Mouse (Mus musculus): ENCODE measurements around the gene Alg14.

Gene Alg14

DNA sequence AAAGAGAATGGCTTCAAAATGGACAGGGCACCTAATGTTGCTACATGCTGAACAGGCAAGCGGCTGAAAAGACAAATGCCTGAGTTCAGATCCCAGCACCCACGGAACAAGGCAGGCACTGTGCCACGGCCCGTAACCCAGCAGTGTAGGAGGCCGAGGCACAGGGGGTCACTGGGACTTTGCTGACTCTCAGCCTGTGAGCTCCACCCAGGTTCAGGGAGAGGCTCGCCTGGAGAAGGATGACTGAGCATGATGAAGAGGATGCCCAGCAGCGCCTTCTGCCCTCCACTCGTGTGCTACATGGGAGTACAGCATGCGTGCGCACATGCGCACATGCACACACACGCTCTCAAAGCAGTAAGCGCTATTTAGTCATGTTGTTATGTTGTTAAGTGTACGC is 11.9 kb upstream of the Alg14 start:
- DNase-seq, result no peak

DNA sequence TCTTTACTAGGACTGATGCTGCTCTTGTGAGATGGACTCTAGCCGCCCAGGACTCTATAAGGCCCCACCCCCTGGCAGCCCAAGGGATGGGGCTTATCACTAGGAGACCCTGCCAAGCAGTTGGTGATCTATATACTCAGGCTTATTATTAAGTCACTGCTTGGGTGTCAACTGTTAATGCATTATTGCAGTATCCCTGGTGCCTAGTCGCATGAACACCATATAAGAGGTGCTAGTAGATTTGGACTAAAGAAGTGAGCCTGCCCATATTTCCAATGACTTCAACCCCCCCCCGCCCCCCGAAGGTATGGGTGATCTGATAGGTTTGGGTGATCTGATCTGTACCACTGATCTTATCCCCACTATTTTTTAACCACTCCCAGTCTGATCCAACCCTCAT is 8.6 kb upstream of the Alg14 start, which contains the start of gene Tmem56:
Gene Tmem56 (minus strand): TSS at position 101 of the 400 bp plus-strand sequence.
- DNase-seq, result no peak

DNA sequence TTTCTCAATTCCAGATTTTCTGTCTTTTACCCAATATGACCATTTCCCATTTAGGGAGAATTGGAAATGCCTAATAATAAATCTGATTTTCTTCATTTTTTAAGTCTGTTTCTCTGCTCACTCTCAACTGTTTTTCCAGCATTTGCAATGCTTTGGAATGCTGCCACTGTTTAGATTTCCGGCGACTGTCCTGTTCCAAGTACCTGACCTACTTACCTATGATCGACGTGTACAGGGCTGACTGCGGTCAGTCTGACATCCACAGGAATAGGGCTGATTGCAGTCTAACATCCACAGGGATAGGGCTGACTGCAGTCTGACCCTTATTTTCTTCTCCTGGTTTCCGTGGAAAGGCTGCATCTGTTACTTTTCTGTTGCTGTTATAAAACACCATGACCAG is 6.4 kb upstream of the Alg14 start:
- DNase-seq, result no peak

DNA sequence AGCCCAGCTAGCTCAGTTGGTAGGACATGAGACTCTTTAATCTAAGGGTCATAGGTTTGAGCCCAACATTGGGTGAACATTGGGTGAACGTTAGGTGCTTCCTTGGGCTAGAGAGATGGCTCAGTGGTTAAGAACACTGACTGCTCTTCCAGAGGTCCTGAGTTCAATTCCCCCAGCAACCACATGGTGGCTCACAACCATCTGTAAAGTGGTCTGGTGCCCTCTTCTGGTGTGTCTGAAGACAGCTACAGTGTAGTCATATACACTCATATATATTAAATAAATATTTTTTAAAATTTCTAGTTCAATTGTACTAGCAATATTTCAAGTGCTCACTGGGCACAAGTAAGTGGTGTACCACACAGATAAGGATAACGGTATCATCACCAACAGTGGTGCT is 4.4 kb upstream of the Alg14 start:
- DNase-seq, result no peak

DNA sequence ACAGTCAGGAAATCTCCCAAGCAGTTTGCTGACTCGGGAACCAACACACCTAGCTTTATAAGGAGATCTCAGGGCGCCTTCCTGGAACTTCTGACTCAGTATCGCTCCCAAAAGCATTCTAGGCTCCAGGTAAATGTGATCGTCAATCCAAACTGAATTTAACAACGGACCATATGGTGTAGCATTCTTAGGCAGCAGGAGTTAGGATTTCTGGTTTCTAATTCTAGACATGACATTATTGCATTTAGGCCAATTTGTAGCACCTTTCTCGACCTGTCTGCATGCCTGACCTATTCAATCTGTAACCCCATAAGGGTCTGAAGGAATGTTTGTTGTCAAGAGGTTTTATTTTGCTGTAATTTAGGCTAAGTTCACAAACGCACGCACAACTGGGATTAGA is 892 bp upstream of the Alg14 start:
- no peak for DNase-seq

DNA sequence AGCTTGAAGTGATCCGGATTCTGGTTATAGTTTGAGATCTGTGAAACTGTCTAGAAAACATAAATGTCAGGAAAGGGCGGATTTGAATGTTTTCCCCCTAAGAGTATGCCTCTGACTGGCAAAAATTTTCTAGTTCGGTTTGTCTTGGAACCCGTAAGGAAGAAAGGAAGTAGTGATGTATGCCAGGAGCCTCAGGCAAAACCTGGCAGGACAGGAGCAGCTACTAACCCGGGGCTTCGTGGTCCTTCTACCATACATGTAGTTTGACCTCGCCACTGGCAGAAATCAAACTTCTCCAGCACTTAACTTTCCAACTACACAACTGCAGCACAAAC is 381 bp upstream of the Alg14 start:
- DNase-seq, result no peak

DNA sequence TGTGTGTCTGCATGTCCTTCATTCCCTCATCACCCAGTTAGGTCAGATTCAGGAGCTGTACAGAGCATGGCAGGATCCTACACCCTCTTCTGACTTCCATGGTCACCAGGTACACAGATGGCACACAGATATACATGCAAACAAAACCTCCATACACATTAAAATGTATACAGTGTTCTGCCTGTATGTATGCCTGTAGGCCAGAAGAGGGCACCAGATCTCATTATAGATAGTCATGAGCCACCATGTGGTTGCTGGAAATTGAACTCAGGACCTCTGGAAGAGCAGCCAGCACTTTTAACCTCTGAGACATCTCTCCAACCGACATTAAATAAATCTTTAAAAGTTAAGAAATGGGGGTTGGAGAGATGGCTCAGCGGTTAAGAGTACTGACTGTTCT is 2.6 kb downstream of the Alg14 start:
- no peak for DNase-seq

DNA sequence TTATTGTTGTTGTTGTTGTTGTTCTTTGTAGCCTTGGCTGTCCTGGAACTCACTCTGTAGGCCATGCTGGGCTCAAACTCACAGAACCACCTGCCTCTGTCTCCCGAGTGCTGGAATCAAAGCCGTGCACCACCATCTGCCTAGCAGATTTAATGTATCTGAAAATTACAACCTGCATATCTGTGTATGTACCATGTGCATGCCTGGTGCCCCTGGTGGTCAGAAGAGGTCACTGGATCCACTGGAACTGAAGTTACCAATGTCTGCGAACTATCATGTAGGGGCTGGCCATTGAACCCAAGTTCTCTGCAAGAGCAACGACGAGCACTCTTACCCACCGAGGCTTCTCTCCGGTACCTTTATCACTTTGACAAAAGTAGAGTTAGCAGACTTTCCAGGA is 15.1 kb downstream of the Alg14 start:
- DNase-seq, result peak; percentile 43 to 52

DNA sequence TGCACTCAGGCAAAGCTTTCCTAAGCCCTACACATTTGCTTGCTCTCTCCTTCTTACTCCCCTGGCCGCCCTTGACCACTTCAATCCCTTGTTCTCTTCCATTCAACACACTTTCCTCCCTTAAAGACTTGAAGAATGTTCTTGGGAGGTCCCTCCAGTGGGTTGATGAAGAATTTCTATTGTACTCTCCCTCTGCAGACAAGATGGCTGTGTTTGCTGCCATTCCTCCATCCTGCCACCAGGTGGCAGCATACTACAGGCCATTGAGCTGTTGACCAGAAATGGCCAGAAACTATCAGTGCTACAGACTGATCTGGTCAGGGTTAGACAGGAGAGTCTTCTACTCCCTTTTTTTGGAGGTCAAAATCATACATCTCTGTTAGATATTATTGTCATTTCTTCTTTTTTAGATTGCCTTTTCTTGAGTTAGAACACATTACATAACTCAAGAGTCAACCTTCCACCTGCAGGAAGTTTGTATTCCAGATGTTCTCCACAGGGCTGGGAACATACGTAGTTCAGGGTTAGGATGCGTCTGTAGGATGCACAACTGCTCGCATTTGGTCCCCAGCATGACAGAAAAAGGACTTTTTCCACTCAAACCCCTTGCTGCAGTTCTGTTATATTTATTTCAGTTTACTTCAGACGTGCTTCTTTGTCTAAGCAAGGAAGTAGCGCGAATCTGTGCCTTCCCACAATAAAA is 16.1 kb downstream of the Alg14 start:
- DNase-seq, result peak; percentile 84 to 85

DNA sequence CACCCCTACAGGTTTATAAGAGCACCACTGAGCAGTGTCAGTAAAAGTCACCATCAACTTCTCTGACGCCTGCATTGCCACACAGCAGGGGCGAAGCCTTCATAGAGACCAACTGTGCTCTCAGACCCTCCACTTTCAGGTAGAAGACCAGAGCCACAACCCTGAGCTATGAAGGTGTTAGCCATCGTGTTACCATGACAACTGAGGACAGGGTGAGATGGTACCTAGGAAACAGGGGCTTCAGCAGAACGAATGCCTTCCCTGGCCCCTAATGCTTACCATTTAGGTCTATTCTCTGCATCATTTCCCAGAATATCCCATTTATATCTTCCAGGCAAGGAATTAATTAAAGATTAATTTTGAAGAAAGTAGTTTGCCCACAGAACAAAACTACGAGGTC is 17.4 kb downstream of the Alg14 start:
- no peak for DNase-seq

DNA sequence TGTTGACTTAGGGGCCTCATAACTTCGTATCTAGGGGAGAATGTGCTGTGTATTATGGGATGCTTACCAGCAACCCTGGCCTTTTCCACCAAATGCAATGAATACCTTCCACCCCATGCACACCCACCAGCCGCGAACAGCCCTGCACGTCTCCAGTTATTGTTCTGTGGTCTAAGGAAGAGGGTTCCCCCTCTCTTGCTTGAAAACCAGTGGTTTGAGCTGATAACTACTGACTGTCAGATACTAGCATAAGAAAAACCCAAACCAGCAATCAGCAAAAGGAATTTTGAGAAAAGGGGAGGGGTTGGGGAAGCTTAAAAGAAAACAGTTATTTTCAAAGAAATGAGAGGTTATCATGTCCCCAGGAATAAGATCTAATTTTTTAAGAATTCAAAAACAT is 17.9 kb downstream of the Alg14 start:
- no peak for DNase-seq

DNA sequence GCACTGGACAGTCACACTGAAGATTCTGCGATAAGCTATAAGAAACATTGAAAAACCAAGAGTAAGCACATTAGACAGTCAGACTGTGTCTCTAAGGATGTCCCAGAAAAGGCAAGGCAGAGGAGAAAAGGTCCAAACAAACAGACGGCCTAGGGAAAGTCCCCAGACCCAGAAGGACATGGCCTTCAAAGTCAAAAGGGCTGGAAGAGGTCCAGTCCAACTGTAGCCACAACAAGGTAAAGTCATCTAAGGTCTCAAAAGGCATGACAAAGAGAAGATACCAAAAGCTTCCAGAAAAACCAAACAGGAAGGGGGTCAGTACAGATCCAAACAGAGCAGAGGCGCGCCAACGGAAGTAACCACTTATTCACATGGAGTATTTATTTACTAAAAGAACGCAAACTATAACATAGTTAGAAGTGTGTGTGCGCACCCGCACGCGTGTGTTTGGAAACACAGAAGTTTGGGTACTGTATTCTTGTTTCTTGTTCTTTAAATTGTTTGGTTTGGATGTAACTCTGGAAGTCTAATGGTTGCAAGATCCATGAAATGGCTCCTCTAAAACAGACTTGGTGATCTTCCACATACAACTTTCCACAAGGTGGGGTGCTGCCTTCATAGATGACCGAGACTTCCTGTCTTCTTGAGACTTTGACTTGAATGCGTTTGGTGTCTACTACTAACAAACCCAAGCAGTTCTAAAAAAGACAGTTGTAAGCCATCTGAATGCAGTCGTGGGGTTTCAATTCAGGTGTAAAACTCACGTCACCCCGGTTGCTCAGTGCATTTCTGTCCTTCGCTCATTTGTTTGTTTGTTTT is 18.5 kb downstream of the Alg14 start:
- peak in 1 of 2 experiments; percentile 17 for DNase-seq

DNA sequence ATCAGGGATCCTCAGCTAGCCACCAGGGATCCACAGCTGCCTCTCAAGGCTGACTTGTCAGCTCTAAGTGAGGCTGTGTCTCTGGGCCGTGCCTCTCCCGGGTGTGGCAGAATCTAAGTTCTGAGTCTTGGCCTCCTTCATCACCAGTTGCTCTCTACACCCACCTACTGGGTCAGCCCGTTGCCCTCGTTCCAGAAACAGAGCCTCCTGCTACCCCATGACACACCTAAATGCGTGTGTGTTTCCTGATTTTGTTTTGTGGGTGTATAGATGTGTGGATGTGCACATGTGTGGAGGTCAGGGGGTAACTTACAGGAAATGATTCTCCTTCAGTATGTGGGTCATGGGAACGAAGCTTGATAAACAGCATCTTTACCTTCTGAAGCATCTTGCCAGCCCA is 20.9 kb downstream of the Alg14 start:
- DNase-seq, result no peak

DNA sequence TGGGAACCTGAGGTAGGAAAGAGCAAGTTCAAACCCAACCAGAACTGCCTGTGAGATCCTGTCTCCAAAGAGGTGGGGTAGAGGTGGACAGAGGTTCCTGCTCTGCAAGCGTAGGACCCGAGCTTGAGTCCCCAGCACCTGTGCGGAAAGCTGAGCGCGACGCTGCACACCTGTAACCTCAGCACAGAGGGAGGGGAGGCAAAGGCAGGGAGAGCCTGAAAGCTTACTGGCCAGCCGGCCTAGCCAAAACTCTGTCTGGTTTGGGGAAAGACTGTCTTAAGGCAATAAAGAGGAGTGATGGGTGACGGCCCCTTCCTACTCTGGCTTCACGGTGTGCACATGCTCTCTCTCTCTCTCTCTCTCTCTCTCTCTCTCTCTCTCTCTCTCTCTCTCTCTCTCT is 21.4 kb downstream of the Alg14 start:
- no peak for DNase-seq

DNA sequence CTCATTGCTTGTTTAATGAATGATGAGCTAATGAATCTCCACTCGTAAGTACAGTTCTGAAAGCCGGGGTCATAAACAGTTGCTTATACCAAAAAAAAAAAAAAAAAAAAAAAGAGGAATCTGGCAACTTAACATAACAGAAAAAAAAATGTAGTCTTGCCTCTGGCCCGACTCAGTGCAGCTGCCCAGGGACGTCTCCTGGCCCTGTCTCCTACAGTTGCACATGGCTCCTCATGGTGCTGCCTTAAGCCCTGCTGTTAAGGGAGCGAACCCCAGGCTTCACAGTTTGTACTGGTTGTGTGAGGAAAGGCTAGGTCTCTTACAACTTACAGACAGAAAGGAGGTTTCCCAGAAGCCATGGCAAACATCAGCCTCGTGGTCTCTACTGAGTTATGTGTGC is 22.6 kb downstream of the Alg14 start:
- no peak for DNase-seq

DNA sequence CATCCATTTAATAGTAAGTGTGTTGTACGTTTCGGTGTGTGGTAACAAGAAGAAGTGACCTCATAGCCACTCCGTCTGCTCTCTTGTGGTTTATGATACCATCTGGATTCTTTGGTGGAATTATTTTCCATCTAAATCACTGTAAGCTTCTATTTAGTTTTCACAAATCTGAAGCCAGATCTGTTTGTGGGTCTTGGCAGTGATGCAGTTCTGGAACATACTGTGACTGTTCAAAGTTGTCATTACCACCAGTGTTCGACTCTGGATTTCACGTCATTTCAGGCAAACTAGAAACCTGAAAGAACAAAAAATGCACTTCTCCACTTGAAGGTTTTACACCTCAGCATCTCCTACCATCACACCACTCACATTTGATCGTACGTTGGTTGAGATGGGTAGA is 23.9 kb downstream of the Alg14 start:
- DNase-seq, result no peak

DNA sequence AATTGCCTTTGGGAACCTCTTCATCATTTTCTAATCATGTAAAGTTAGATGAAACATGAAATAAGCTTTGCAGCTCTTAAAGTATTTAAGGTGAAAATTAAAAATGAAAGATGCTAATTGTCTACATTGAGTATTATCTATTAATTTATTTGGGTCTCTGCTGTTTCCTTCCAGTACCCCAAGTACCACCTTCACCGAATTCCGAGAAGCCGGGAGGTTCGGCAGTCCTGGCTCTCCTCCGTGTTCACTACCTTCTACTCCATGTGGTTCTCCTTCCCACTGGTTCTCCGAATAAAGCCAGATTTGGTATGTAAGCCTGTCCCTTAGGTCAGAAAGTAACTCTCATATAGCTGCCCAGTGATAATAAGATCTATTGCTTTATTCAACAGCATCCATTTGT is 28.3 kb downstream of the Alg14 start:
- DNase-seq, result no peak

DNA sequence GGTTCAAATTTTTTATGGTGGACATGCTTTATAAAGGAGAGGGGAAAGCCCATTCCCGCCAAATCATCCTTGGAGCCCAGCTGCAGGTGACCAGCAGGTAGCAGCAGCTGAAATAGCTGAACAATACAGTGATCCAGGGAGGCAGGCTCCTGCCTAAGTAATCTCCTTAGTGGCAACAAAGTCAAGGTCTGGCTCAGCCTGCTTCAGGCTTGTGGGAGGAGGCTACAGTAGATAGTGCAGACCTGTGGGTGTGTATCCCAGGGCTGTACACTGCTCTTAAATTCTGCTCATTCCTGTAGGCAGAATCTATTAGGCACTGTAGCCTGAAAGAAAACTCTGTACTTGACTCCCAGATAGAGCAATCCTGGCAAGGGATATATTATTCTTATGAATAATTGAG is 29.3 kb downstream of the Alg14 start:
- DNase-seq, result no peak

DNA sequence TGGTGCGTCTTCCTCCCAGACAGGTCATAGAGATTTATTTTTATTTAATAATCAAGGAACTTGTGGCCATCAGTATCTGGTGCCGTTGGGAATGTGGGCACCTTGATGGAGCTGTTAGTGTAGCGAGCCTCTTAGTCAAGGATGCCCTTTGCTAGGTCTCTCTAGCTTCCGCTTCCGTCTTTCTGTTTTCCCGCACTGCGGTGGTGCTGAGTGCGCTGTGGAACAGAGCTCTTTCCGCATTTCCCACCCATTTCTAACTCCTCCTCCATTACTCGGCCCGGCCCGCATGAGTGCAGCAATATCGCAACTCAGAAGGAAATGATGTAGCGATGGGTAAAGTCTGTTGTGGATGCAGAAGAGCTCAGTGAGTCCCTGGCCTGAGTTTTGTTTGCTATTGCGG is 31.8 kb downstream of the Alg14 start:
- no peak for DNase-seq

DNA sequence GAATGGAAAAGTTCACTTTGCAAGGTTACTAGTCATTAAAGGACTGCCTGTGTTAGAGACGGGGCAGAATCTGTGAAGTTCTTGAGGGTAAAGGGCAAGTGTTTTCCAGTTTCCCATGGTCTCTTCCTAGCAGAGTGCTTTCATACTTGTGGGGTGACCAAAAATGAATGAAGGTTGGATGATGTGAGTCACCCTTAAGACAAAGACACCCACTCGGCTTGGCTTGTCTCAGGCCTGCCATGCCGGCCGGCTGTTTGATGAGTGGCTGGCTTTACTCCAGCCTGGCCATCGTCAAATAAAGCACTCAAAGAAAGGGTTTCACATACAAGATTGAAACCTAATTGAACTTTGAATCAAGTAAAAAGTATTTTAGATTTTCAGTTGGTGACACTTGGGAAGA is 35.8 kb downstream of the Alg14 start:
- DNase-seq, result no peak

DNA sequence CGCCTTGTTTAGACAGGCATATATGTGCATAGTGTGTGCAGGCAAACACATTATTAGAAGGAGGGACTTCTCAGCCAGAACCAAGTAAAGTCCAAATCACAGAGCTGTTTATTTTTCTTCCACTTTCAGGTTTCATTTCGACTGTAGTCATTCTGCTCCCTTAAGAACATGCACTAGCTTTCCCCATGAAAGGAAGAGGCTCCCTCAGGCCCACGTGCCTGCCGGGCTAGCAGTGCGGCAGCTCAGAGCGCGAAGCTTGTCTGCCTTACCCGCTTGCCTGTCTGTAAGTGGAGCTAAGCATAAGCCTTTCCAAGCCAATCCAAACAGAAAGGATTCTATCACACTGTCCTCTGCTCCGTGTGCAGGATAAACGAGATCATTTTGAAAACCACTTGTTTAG is 38.1 kb downstream of the Alg14 start:
- DNase-seq, result peak; percentile 53 to 54

DNA sequence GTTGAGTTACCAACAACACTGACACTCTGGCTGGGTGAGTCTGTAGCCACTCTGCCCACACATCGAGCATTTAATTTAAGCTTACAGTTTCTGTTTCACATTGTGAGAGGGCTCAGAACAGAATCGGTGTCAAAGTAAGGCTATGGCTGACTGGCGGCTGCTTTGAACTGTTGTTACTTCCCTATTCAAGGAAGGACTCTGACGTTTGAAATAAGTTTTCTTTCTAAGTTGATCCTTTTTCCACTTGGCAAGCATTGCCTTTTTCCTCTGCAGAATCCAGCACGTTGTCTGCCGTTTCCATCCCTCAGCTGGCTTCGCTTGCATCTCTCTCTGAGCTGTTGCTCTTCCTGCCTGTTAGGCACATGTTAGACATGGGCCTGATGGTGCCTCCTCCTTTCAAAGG is 38.7 kb downstream of the Alg14 start:
- peak; percentile 67 for DNase-seq

DNA sequence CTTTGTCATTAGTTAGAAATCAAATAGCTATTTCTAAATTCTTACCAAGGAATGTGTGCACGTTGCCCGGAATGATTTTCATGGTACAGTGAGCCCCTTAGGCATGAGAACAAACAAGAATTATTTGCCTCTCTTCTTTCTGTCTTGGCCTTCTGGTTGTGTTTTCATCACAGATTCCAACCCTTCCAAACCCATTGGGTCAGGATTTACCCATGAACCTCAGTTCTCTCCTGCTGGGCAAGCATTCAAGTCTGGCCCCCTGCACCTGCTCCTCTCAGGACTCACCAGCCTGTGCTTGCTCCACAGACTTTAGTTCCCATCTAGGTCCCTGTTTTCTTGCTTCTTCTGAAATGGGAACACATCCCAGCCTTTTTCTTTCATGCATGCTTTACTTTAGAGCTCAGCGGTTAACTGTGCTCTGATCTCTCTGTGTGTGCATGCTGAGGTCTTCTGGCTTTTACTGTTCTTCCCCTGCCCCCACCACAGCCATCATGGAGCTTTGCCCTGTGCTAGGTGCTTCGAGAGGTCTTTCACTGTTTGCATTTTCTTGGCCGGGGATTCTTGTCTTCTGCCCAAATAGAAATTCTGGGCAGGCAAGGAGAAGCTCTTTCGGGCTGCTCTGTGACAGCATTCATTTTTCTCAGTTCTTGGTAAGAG is 44.8 kb downstream of the Alg14 start:
- DNase-seq, result no peak

DNA sequence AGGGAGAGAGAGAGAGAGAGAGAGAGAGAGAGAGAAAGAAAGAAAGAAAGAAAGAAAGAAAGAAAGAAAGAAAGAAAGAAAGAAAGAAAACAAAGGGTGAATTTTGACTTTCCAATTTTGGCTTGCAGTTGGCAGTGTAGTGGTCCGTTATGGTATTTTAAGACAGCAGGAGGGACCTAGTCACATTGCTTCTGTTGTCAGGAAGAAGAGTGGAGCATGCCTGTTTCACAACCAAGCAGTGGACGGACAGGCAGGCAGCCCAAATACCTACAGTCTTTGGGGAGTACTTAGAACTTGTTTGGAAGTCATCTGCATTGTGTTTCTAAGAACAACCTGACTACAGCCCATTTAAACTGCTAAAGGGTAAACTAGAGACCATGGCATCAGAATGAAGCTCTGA is 47.1 kb downstream of the Alg14 start:
- no peak for DNase-seq

All from B cell, adult 2 months (primary cell).